Comparison of ENCODE assay signal across 8 mouse cellular contexts in the genomic region with DNA sequence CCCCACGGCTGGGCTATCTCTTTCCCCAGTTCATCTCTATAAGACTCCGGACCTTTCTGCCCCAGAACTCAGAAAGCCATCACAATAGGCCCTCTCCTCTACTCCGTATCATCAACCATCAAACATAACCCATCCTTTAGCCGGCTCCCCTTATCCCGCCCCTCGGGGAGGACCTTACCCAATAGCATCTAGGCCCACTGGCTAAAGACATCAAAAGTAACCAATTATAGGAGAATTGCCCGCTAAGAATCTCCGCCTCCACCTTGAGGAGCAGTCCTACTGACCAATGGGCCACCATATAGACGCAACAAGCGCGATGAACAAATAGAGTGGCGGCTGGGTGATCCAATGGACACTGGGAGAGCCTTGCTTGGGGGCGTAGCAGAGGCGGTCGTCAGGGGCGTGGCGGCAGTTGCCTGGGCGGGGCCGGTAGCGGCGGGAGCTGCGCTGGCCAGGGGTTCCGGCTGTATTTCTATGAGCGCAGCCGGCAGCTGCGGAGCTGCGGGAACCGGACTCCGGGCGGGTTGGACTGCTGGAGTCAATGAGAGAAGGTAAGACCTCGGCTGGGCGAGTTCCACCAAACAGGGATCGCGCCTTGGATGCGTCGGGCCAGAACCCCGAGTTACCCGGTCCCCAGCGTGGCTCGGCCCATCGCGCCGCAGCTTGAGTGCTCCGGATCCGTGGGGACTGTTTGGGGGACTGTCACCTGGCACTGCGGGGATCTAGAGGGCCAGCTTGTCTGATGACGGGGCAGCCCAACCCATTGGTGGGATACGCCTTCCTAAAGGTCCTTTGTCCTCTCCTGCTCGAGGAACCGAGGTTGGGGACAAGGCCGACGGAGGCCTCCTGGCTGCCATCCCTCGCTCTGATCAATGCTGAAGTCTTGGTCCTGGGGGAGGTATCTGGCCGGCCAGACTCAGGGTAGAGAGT. TPM values are rescaled to one million over a fixed set of nuclear protein-coding genes. Genes with fewer than 3 reads are reported as not detected.
DNase-seq lines count a peak whose midpoint lies in the region; ATAC-seq lines count a peak whose summit lies in the region.

A gene (plus strand): TSS at position 411 of the 930 bp plus-strand sequence.

- H3K27me3 ChIP-seq in heart, embryonic 10.5 days (ENCODE audit: insufficient read depth, poor library complexity, severe bottlenecking) = no peaks in the 10 kb centered on the region
- H3K27me3 ChIP-seq in kidney, embryonic 15.5 days = no peaks in the 10 kb centered on the region

- peak within 1 kb of the TSS; percentile 85 for H3K27ac ChIP-seq in heart, embryonic 10.5 days
- peak within 1 kb of the TSS; percentile 83 for H3K27ac ChIP-seq in kidney, embryonic 15.5 days

- no peaks in the 10 kb centered on the region for H3K9me3 ChIP-seq in heart, embryonic 10.5 days
- no peaks in the 10 kb centered on the region for H3K9me3 ChIP-seq in kidney, embryonic 15.5 days (replicated peaks)

- peak within 1 kb of the TSS; percentile 87 for H3K4me2 ChIP-seq in kidney, embryonic 15.5 days

- peak within 1 kb of the TSS; percentile 76 for H3K4me3 ChIP-seq in heart, embryonic 10.5 days
- H3K4me3 ChIP-seq in kidney, embryonic 15.5 days (replicated peaks) = peak within 1 kb of the TSS; percentile 90

- peak within 1 kb of the TSS; percentile 84 for H3K9ac ChIP-seq in kidney, embryonic 15.5 days

- peak; percentile 100 for DNase-seq in B cell, adult 2 months
- peak; percentile 100 for DNase-seq in brain, adult 2 months (ENCODE audit: low read depth, low spot score)
- DNase-seq in heart, embryonic 10.5 days (ENCODE audit: low spot score) = peak; percentile 100
- peak; percentile 99 for DNase-seq in liver
- DNase-seq in spleen, postnatal 4 days (ENCODE audit: low spot score in 2 of 2) = peak; percentile 100

- no peaks in the 10 kb centered on the region for H3K36me3 ChIP-seq in heart, embryonic 10.5 days
- H3K36me3 ChIP-seq in kidney, embryonic 15.5 days = no peaks in the 10 kb centered on the region

- ATAC-seq in erythroblast, adult 5-6 weeks (replicated peaks; ENCODE audit: low FRiP score, poor library complexity, severe bottlenecking) = peak; percentile 88
- ATAC-seq in kidney, embryonic 15.5 days (replicated peaks; ENCODE audit: low FRiP score) = peak; percentile 99
- ATAC-seq in monocyte, adult 5-6 weeks (replicated peaks; ENCODE audit: insufficient number of reproducible peaks, low FRiP score, low TSS enrichment, poor library complexity, severe bottlenecking) = peak; percentile 97

- peaks cover 59% of the 10 kb centered on the region for H3K4me1 ChIP-seq in heart, embryonic 10.5 days
- peaks cover 45% of the 10 kb centered on the region for H3K4me1 ChIP-seq in kidney, embryonic 15.5 days

- under 1% methylated on average over 54 of the region's 54 CpGs for WGBS in heart, embryonic 10.5 days
- under 1% methylated on average over 54 of the region's 54 CpGs for WGBS in kidney, embryonic 15.5 days

RNA-seq across cellular contexts. Expression of the gene that starts here (rescaled TPM):
- 19.0 and 19.6 TPM in 2 replicates for total RNA-seq in erythroblast, adult 5-6 weeks (2015; ENCODE audit: low replicate concordance)
- 12.1 and 14.9 TPM in 2 replicates for total RNA-seq in erythroblast, adult 5-6 weeks (2017; ENCODE audit: low replicate concordance)
- 4.7 and 5.4 TPM in 2 replicates for polyA plus RNA-seq in heart, embryonic 10.5 days (2016; fragmentation: Nextera tagmentation; extraction: Ambion mirVana)
- polyA plus RNA-seq in kidney, embryonic 15.5 days (2015; fragmentation: Nextera tagmentation; extraction: Ambion mirVana) = 12.0 and 12.2 TPM in 2 replicates
- total RNA-seq in monocyte, adult 5-6 weeks (2017) = 39.9 to 69.6 TPM (median 41.0 TPM) in 3 replicates

Comparison
In these comparisons a context has a peak if more than half of its experiments do, and no peak if none do; other contexts are left out.
1. Peak in every context shown above with its lines: DNase-seq, ATAC-seq, H3K4me3 ChIP-seq and H3K27ac ChIP-seq.